Mouse (Mus musculus): ENCODE measurements at regions not wholly inside any gene's neighbourhood (a gene's known extent, or its start where the extent isn't known, plus 50 kb on each side); places are given as distances from the start of the nearest gene placed in this dataset.

DNA sequence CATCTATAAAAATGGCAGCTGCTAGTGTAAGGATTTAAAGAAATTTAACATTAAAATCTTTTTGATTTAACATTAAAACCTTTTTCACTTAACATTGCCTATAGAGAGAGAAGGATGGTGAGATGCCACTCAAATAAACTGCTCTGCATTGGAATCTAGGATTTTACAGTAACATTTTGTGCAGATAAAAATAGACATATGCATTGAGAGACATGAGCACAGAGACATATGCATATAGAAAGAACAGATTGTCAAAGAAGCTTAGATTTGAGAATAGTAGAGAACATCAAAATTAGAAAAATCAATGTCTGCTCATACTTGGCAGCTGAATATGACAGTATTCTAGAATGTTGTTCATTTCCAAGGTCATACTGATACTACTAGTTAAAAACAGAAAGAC lies 220.2 kb downstream of the Arap2 start:
- no peak for DNase-seq (ENCODE audit: low spot score)

DNA sequence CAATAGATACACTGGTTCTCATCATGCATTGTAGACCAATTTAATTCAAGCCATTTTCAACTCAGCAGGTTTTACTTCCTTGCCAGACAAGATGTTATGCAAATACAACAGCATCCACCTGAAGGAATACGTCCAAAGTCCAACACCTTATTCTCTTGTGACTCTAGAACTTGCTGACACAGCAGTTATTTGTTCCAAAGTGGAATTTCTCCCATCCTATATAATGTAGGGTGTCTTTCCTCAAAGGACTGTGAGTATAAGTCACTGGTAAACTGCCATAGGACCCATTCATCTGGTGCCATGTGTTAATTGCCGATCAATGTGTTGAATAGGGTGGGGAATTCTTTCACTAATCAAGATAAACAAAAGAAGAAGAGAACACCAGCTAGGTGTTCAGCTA lies 226.7 kb downstream of the Arap2 start:
- no peak for DNase-seq (ENCODE audit: low spot score)

GRCm38 (mm10) chr5:62511827-62512226 lies 254.1 kb downstream of the Arap2 start:
- no peak for DNase-seq (ENCODE audit: low spot score)

GRCm38 (mm10) chr5:62483521-62483920 lies 282.4 kb downstream of the Arap2 start:
- peak; percentile 83 for DNase-seq (ENCODE audit: low spot score)

- DNase-seq (ENCODE audit: low spot score), result peak; percentile 51
These were observed 285.0 kb downstream of the Arap2 start for GRCm38 (mm10) chr5:62480967-62481366.

- no peak for DNase-seq (ENCODE audit: low spot score)
These were observed 292.5 kb downstream of the Arap2 start for GRCm38 (mm10) chr5:62473412-62473811.

- DNase-seq (ENCODE audit: low spot score), result no peak
These were observed 299.2 kb downstream of the Arap2 start for GRCm38 (mm10) chr5:62466802-62467201.

GRCm38 (mm10) chr5:62462574-62462973 lies 303.4 kb downstream of the Arap2 start:
- DNase-seq (ENCODE audit: low spot score), result no peak
